Mouse (Mus musculus): ENCODE data around the gene Gm15517. TPM values are rescaled to one million over a fixed set of nuclear protein-coding genes. Genes with fewer than 3 reads are reported as not detected.
"Not testable (repeated sequence)": the region's sequence is repeated elsewhere in the genome, so short reads cannot be mapped to it uniquely, and the experiment has no call there.

The Gm15517 gene
- polyA plus RNA-seq, 1 experiment from 2014 or later, result not detected

DNA sequence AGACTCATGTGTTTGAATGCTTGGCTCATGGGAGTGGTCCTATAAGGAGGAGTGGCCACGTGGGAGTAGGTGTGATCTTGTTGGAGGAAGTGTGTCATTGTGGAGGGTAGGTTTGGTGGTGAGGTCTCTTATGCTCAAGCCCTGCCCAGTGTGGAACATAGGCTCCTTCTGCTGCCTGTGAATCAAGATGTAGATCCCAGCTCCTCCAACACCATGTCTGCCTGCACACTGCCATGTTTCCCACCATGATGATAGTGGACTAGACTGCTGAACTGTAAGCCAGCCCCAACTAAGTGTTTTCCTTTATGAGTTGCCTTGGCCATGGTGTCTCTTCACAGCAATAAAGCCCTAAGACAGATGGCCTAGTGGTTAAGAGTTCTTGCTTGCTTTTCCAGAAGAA, 17.2 kb upstream of the Gm15517 start:
- no peak for DNase-seq (ENCODE audit: low spot score)
- no peak overlapping the region for H3K4me2 ChIP-seq (ENCODE audit: low read length)
- peaks cover 17% of the 10 kb centered on the region for H3K4me1 ChIP-seq (replicated peaks; ENCODE audit: control insufficient read depth, insufficient read depth, low read length)
- no peaks in the 10 kb centered on the region for H3K27me3 ChIP-seq (replicated peaks; ENCODE audit: control insufficient read depth, insufficient read depth, low read length)
- WGBS, result 43% methylated on average over 1 of the region's 1 CpGs
- no peaks in the 10 kb centered on the region for H3K9me3 ChIP-seq (ENCODE audit: control insufficient read depth, low read length)
- ATAC-seq (replicated peaks; ENCODE audit: low FRiP score, low TSS enrichment, low read depth), result no peak
- H3K4me3 ChIP-seq (ENCODE audit: low read depth, low read length), result no peak overlapping the region
- H3K9ac ChIP-seq (ENCODE audit: low read length), result no peak overlapping the region
- H3K27ac ChIP-seq (ENCODE audit: low read depth), result no peak overlapping the region
- H3K36me3 ChIP-seq (ENCODE audit: control insufficient read depth, insufficient read depth, low read length), result peaks cover 13% of the 10 kb centered on the region

DNA sequence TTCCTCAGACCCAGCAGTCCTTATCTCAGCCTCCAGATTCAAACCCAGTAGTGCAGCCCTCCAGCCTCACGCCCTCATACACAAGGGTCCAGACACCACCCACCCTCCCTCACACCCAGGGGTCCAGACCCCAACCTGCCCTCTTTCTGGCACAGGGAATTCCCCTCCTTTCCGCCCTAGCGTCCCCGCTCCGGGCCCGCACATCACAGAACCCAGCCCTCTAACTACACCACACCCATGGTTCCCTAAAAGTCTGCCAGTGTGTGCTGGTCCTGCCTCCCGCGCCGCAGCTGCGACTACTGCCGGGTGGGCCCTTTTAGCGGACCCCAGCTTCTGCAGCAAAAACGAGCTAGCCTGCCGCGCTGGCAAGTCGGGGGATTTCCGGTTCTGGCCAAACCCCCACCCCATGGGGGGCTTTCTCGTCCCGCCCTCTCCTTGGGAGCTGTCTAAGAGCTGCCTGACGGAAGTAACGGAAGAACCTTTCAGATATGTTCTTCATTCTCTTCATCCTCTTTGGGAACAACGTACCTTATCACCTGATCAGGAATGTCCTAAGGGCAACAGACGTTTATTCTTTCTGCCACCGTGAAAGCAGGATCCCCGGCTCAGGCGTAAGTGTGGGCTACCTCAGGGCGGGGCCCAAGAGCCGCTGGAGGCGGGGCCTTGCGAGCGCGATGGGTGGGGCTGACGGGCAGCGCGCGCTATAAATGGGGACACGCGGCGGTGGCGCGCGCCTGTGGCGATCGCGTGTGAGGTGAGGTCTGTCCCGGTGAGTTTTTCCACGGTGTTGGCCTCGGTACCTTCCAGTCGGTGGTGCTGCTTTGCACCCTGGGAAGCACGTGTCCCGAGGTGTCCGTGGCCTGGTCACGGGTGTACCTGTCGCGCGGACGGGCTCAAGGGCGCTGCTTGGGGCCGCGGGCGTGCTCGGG, 14.9 kb upstream of the Gm15517 start, which contains the start of the genes 1700028J19Rik and 2410002F23Rik:
1700028J19Rik (minus strand) TSS at position 641 of the 929 bp plus-strand sequence.
2410002F23Rik (plus strand) TSS at position 668 of the 929 bp plus-strand sequence.
- Histone ChIP-seq H3K4me1 (replicated peaks; ENCODE audit: control insufficient read depth, insufficient read depth, low read length) (peaks cover 18% of the 10 kb centered on the region), H3K4me2 (ENCODE audit: low read length) (peak within 1 kb of the TSS; percentile 88), H3K27me3 (replicated peaks; ENCODE audit: control insufficient read depth, insufficient read depth, low read length) (no peaks in the 10 kb centered on the region), H3K9ac (ENCODE audit: low read length) (peak within 1 kb of the TSS; percentile 98), H3K9me3 (ENCODE audit: control insufficient read depth, low read length) (no peaks in the 10 kb centered on the region), H3K36me3 (ENCODE audit: control insufficient read depth, insufficient read depth, low read length) (peaks cover 34% of the 10 kb centered on the region), H3K4me3 (ENCODE audit: low read depth, low read length) (peak within 1 kb of the TSS; percentile 92), H3K27ac (ENCODE audit: low read depth) (peak within 1 kb of the TSS; percentile 93)
- DNase-seq (ENCODE audit: low spot score) (peak; percentile 98), ATAC-seq (replicated peaks; ENCODE audit: low FRiP score, low TSS enrichment, low read depth) (peak; percentile 86)
- under 1% methylated on average over 62 of the region's 62 CpGs for WGBS

DNA sequence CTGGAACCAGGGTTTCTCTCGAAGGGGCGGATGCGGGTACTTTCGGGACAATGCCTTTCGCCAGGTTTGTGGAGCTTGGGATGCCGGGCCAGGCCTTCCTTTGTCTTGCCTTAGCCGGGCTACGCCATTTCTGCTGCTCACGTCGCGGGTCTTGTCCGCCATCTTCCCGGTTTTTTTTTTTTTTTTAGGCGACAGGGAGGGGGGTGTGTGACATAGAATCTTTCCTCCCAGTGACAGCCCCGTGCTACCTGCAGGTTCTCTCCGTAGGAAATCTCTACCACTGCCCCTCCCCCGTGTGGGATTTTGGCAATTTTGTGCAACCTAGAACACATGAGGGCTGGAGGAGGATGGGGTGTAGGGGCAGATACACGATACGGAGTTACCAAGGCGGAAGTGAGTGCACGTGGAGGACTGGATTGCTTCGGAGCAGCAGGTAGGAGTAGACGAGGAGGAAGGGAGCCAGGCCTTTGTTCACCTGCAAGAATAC, 14.2 kb upstream of the Gm15517 start:
- 0% methylated on average over 23 of the region's 23 CpGs for WGBS
- peak; percentile 88 for DNase-seq (ENCODE audit: low spot score)

DNA sequence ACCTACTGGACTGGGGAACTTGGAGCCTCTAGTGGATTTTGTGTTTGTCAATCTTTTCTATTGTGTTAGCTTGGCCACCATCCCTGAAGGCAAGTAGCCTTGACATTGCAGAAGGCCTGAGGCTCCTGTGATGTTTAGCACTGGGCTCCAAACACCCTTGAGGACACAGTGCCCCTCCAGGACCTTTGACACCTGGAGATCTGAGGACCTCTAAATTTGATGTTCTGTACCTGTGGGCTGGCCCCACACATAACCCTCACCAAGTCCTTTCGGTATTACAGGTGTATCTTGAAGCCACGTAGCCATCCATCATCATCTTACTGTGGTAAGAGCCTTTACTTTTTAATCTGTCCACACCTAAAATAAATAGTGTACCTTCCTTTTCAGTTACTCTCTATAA, 13.3 kb upstream of the Gm15517 start:
- 88% methylated on average over 2 of the region's 2 CpGs for WGBS
- H3K9ac ChIP-seq (ENCODE audit: low read length), result peak overlapping the region; percentile 98
- H3K4me1 ChIP-seq (replicated peaks; ENCODE audit: control insufficient read depth, insufficient read depth, low read length), result peaks cover 18% of the 10 kb centered on the region
- H3K27me3 ChIP-seq (replicated peaks; ENCODE audit: control insufficient read depth, insufficient read depth, low read length), result no peaks in the 10 kb centered on the region
- ATAC-seq (replicated peaks; ENCODE audit: low FRiP score, low TSS enrichment, low read depth) (no peak), DNase-seq (ENCODE audit: low spot score) (no peak)
- no peaks in the 10 kb centered on the region for H3K9me3 ChIP-seq (ENCODE audit: control insufficient read depth, low read length)
- peaks cover 48% of the 10 kb centered on the region for H3K36me3 ChIP-seq (ENCODE audit: control insufficient read depth, insufficient read depth, low read length)
- no peak overlapping the region for H3K27ac ChIP-seq (ENCODE audit: low read depth)
- peak overlapping the region; percentile 88 for H3K4me2 ChIP-seq (ENCODE audit: low read length)
- peak overlapping the region; percentile 92 for H3K4me3 ChIP-seq (ENCODE audit: low read depth, low read length)

More for the DNA sequence above, 14.2 kb upstream of the Gm15517 start:
- Histone ChIP-seq H3K9ac (ENCODE audit: low read length) (peak overlapping the region; percentile 98), H3K9me3 (ENCODE audit: control insufficient read depth, low read length) (no peaks in the 10 kb centered on the region), H3K27ac (ENCODE audit: low read depth) (peak overlapping the region; percentile 93), H3K4me3 (ENCODE audit: low read depth, low read length) (peak overlapping the region; percentile 92), H3K36me3 (ENCODE audit: control insufficient read depth, insufficient read depth, low read length) (peaks cover 38% of the 10 kb centered on the region), H3K27me3 (replicated peaks; ENCODE audit: control insufficient read depth, insufficient read depth, low read length) (no peaks in the 10 kb centered on the region), H3K4me2 (ENCODE audit: low read length) (peak overlapping the region; percentile 88), H3K4me1 (replicated peaks; ENCODE audit: control insufficient read depth, insufficient read depth, low read length) (peaks cover 18% of the 10 kb centered on the region)
- ATAC-seq (replicated peaks; ENCODE audit: low FRiP score, low TSS enrichment, low read depth), result peak; percentile 28

DNA sequence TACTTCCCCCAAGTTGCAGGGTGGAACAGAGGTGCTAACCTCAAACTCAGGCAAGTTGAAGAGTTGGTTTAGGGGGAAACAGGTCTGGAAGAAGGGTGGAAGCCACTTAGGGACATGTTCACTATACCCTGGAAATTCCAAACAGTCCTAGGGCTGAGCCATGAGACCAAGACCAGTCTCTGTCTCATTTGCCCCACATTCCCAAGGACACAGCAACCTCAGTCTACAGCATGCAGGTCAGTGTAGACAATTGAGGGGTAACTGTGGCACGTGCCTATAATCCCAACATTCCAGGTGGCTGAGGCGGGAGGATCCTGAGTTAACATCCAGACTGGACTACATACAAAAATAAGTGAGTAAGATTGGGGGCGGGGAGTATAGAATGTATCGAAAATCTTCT, 12.0 kb upstream of the Gm15517 start:
- WGBS, result 91% methylated on average over 4 of the region's 4 CpGs

DNA sequence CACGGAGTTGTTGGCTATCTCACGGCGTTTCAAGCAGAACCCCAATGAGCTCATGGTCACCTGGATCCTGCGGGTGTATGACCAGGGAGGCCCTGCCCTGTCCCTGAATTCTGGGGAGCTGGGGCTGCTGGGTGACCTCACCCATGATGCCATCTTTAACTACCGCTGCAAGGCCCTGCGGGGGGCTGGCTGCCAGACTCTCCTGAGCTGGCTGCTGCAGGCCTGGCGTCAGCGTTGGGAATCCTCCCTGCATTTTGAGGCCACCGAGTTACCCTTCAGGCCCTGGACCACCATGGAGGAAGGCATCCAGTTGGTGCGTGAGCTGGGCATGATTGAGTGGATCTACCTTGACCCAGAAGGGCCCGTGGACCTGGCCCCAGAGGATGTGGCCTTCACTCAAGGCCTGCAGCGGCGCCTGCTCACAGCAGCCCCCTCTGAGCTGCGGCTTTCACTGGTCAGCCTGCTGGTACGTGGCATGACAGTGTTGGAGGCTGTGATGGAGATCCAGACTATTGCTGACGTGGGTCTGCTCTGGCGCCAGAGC, 10.4 kb upstream of the Gm15517 start:
- not testable (repeated sequence) for H3K9ac ChIP-seq (ENCODE audit: low read length); ATAC-seq (replicated peaks; ENCODE audit: low FRiP score, low TSS enrichment, low read depth); H3K27me3 ChIP-seq (replicated peaks; ENCODE audit: control insufficient read depth, insufficient read depth, low read length); H3K4me3 ChIP-seq (ENCODE audit: low read depth, low read length); H3K4me2 ChIP-seq (ENCODE audit: low read length); H3K27ac ChIP-seq (ENCODE audit: low read depth); DNase-seq (ENCODE audit: low spot score); H3K9me3 ChIP-seq (ENCODE audit: control insufficient read depth, low read length)
- WGBS, result 87% methylated on average over 17 of the region's 17 CpGs
- Histone ChIP-seq H3K36me3 (ENCODE audit: control insufficient read depth, insufficient read depth, low read length) (peaks cover 61% of the 10 kb centered on the region), H3K4me1 (replicated peaks; ENCODE audit: control insufficient read depth, insufficient read depth, low read length) (peaks cover 13% of the 10 kb centered on the region)

More for the DNA sequence above, 12.0 kb upstream of the Gm15517 start:
- Histone ChIP-seq H3K4me2 (ENCODE audit: low read length) (no peak overlapping the region), H3K4me1 (replicated peaks; ENCODE audit: control insufficient read depth, insufficient read depth, low read length) (peaks cover 18% of the 10 kb centered on the region), H3K9ac (ENCODE audit: low read length) (no peak overlapping the region), H3K27ac (ENCODE audit: low read depth) (no peak overlapping the region), H3K27me3 (replicated peaks; ENCODE audit: control insufficient read depth, insufficient read depth, low read length) (no peaks in the 10 kb centered on the region), H3K36me3 (ENCODE audit: control insufficient read depth, insufficient read depth, low read length) (peaks cover 58% of the 10 kb centered on the region), H3K4me3 (ENCODE audit: low read depth, low read length) (no peak overlapping the region), H3K9me3 (ENCODE audit: control insufficient read depth, low read length) (no peaks in the 10 kb centered on the region)
- ATAC-seq (replicated peaks; ENCODE audit: low FRiP score, low TSS enrichment, low read depth) (no peak), DNase-seq (ENCODE audit: low spot score) (no peak)

DNA sequence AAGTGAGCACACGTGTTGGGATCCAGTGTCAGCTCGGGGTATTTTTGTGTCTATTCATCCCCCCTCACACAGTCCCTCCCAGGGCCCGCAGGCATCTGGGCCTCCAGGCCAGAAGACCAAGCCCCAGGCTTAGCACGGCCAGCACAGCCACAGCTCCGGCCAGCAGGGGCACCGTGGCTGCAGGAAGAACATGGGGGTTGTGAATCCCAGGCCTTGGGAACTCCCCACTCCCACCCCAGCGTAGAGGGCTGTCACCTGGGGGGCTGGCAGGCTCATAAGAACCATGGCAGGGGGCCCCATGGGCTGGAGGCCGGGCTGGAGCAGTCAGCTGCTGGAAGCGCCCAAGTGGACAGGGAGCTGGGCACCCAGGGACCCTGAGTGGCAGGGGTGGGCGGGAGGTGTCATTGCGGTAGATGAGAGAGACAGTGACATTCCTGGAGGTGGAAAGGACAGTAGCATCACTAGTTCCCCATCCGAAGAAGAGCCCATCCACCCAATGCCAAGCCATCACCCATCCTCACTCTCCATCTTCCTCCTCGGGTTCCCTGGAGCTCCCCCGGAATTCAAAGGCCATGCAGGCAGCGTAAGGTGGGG, 8.1 kb upstream of the Gm15517 start:
- Histone ChIP-seq H3K27me3 (replicated peaks; ENCODE audit: control insufficient read depth, insufficient read depth, low read length) (no peaks in the 10 kb centered on the region), H3K27ac (ENCODE audit: low read depth) (no peak overlapping the region), H3K4me2 (ENCODE audit: low read length) (no peak overlapping the region), H3K4me1 (replicated peaks; ENCODE audit: control insufficient read depth, insufficient read depth, low read length) (peaks cover 6% of the 10 kb centered on the region), H3K4me3 (ENCODE audit: low read depth, low read length) (no peak overlapping the region), H3K9ac (ENCODE audit: low read length) (no peak overlapping the region), H3K9me3 (ENCODE audit: control insufficient read depth, low read length) (no peaks in the 10 kb centered on the region), H3K36me3 (ENCODE audit: control insufficient read depth, insufficient read depth, low read length) (peaks cover 58% of the 10 kb centered on the region)
- WGBS, result 66% methylated on average over 15 of the region's 15 CpGs
- ATAC-seq (replicated peaks; ENCODE audit: low FRiP score, low TSS enrichment, low read depth) (no peak), DNase-seq (ENCODE audit: low spot score) (no peak)

DNA sequence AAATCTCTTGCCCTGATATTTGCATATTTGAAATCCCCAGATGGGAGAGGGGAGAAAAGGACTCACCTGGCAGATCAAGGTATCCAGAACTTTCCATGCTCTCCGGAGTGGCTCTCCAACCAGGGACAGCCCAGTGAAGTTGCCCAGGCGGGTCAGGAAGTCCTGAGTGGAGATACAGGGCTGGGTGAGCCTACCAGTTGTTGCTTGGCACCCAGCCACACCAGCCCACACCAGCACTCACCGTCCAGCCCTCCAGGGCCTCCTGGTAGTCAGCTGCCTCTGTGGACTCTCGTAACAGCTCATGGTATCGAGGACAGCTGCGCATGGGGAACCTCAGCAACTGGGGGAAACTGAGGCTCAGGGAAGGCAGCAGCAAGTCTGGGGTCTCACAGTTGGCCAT, 6.3 kb upstream of the Gm15517 start:
- no peaks in the 10 kb centered on the region for H3K4me1 ChIP-seq (replicated peaks; ENCODE audit: control insufficient read depth, insufficient read depth, low read length)
- no peak overlapping the region for H3K9ac ChIP-seq (ENCODE audit: low read length)
- H3K27ac ChIP-seq (ENCODE audit: low read depth), result no peak overlapping the region
- H3K36me3 ChIP-seq (ENCODE audit: control insufficient read depth, insufficient read depth, low read length), result peaks cover 40% of the 10 kb centered on the region
- no peak for DNase-seq (ENCODE audit: low spot score)
- H3K27me3 ChIP-seq (replicated peaks; ENCODE audit: control insufficient read depth, insufficient read depth, low read length), result no peaks in the 10 kb centered on the region
- no peak overlapping the region for H3K4me2 ChIP-seq (ENCODE audit: low read length)
- H3K4me3 ChIP-seq (ENCODE audit: low read depth, low read length), result no peak overlapping the region
- H3K9me3 ChIP-seq (ENCODE audit: control insufficient read depth, low read length), result no peaks in the 10 kb centered on the region
- 79% methylated on average over 6 of the region's 6 CpGs for WGBS
- ATAC-seq (replicated peaks; ENCODE audit: low FRiP score, low TSS enrichment, low read depth), result no peak
